19 mouse cellular contexts compared by ENCODE assay signal in genomic region chr6:84524901-84525601, GRCm38 (mm10).
A peak's percentile ranks its signal among the peaks of the same experiment; 100 is the strongest.
DNase-seq lines count a peak whose midpoint lies in the region; ATAC-seq lines count a peak whose summit lies in the region.
"Had no signal": no experiment of that assay in that cellular context is flagged by ENCODE, and none has a peak within 500 bp of the region (broad histone marks: within the 10 kb centered on the region; RNA-seq: fewer than 3 reads in every experiment).

No protein-coding gene starts in this region.

- peak; percentile 82 for ATAC-seq in common myeloid progenitor, adult 5-6 weeks (replicated peaks; ENCODE audit: low read depth, poor library complexity, severe bottlenecking)
- peak; percentile 61 to 66 for ATAC-seq in hematopoietic stem cell, adult 5-6 weeks (replicated peaks in 1 of 2; ENCODE audit: insufficient read depth in 1 of 2, low FRiP score in 2 of 2, low TSS enrichment in 1 of 2, low read depth in 1 of 2, poor library complexity in 2 of 2, severe bottlenecking in 2 of 2)
- ATAC-seq in megakaryocyte-erythroid progenitor cell, adult 5-6 weeks (replicated peaks; ENCODE audit: low FRiP score, low TSS enrichment, poor library complexity, severe bottlenecking) = no peak; the same call in 1 of the 2 replicates
- ATAC-seq: activated CD4-positive, CD25-positive, alpha-beta regulatory T cell, adult 4 months; forebrain, embryonic 13.5 days; forebrain, embryonic 15.5 days; forebrain, postnatal 0 days; Patski had no signal

- intact Hi-C loops in heart, postnatal 25 days (cut with DNase I) = no loop called here

- DNase-seq in 416B (ENCODE audit: low read depth) = peak; percentile 66
- DNase-seq in layer of hippocampus, postnatal 10 days (ENCODE audit: low spot score in 2 of 2) = no peak
- no peak for DNase-seq in heart, postnatal 25 days (ENCODE audit: low spot score)
- DNase-seq: adrenal gland, adult 8-10 months; adrenal gland, postnatal 14 days; adrenal gland, postnatal 36 days; cerebellum, adult 11-12 months; cerebellum, adult 2 months; cerebellum, adult 9-10 months; cerebellum, postnatal 10 days; cerebellum, postnatal 25 days; forebrain, postnatal 0 days had no signal
